Mouse (Mus musculus) heart, adult 2 months (tissue): Measurements from ENCODE around the gene Sorbs2.

ENCODE experiments used
- CTCF ChIP-seq: fragments of 200-600 bp; IDR thresholded peaks from 2 replicates; pipeline ENCODE4 v1.8.1; 2022; ENCODE audit warnings: antibody characterized with exemption, mild to moderate bottlenecking, moderate library complexity
- EP300 ChIP-seq: fragments of 200-500 bp; IDR thresholded peaks from 2 replicates; pipeline ENCODE4 v1.6.1; 2011; ENCODE audit warnings: low read depth, low read length, control low read depth; ENCODE audit not compliant: insufficient read depth

DNA sequence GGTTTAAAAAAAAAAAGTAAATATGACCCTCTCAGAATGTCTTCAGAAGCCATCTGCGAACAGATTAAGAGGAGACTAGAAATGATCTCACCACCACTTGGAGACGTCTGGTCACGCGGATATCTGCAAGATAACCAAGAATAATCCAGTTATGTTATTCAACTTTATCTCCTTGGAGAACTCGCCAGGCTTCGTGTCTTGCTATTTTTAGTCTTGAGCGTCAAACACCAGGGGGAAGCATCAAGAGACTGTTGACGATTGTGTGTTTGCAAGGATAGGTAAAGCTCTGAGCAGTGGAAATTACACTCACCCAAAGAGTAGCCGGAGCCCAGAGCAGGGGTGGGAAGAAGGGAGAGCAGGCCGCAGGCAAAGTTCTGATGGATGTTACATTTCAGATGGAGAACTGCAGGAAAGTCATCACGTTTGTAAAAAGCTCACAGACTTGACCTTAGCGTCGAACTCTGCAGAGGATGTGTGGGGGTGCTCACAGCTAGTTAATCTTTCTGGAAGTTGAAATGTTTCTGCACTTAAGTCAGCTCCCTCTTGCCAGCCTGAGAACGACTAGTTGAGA, 337.4 kb downstream of the Sorbs2 start:
- TF ChIP-seq CTCF (peak; percentile 27), EP300 (no peak)
